Mouse (Mus musculus) frontal cortex, adult (tissue): Measurements from ENCODE around the gene Sry.

Source experiments
- ATAC-seq: cut with Nextera tagmentation; 2 replicates; pipeline ENCODE4 v1.9.2; 2017; ENCODE audit warnings: mild to moderate bottlenecking, moderate library complexity, mixed read lengths; ENCODE audit not compliant: low TSS enrichment

Sry gene

DNA sequence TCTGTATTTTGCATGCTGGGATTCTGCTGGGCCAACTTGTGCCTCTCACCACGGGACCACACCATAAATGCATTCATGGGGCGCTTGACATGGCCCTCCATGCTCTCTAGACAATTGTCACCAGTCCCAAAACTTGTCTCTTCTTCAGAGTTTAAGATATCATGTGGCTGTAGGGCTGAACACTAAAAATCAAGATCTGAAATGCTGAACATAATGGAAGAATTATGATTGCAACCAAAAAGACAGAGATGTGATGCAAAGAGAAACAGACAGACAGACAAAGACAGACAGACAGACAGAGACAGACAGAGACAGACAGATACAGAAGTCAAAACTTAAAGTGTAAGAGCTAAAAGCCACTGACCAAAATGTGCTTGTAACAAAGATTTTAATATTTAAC lies at the start of gene Sry:
TSS of gene Sry (minus strand) at position 101 of the 400 bp plus-strand sequence.
- no peak for ATAC-seq
